Mouse (Mus musculus) CH12.LX (cell line): ENCODE measurements around the gene Plcb1. TPM values are rescaled to one million over a fixed set of nuclear protein-coding genes. Genes with fewer than 3 reads are reported as not detected.

Experiments used
- DNase-seq: peaks from one replicate; pipeline ENCODE4 v3.0.0-alpha.2; 2013; ENCODE audit errors: extremely low read depth
- H3K27ac ChIP-seq: 2 replicates; pipeline ENCODE4 v1.5.1; 2012; ENCODE audit warnings: low read depth, mild to moderate bottlenecking, control low read depth, moderate library complexity; ENCODE audit not compliant: insufficient read depth
- H3K27me3 ChIP-seq: replicated peaks from 2 replicates; pipeline ENCODE3; 2012; ENCODE audit warnings: inconsistent platforms
- H3K36me3 ChIP-seq, 2 experiments: replicated peaks in 1 of 2; 2 replicates each; pipeline versions ENCODE3 to v1.6.1; 2012; ENCODE audit warnings: inconsistent platforms in 1 of 2, low read length in 1 of 2, mild to moderate bottlenecking in 1 of 2, mixed read lengths in 1 of 2, moderate library complexity in 1 of 2; ENCODE audit not compliant: control insufficient read depth in 1 of 2, insufficient read depth in 1 of 2
- H3K4me1 ChIP-seq, 2 experiments: 2 replicates each; pipeline ENCODE4 v1.6.1; 2012; ENCODE audit warnings: inconsistent platforms in 1 of 2, moderate library complexity in 1 of 2; ENCODE audit not compliant: insufficient read depth in 2 of 2, control insufficient read depth in 1 of 2
- H3K4me2 ChIP-seq: 2 replicates; pipeline ENCODE4 v1.6.1; 2012; ENCODE audit warnings: low read depth, mild to moderate bottlenecking, control low read depth; ENCODE audit not compliant: poor library complexity, insufficient read depth, severe bottlenecking
- H3K4me3 ChIP-seq, 3 experiments: fragments of 150-350 bp in 1 of 3; sonication (generic) in 1 of 3; replicated peaks in 1 of 3; 2 replicates each; pipeline versions ENCODE3 to v1.5.1; 2011 to 2012; ENCODE audit warnings: low read depth in 2 of 3, low read length in 2 of 3, mild to moderate bottlenecking in 2 of 3, moderate library complexity in 2 of 3, control low read depth in 1 of 3, improper control_type of control experiment in 1 of 3, inconsistent platforms in 1 of 3, mixed read lengths in 1 of 3; ENCODE audit not compliant: poor library complexity in 1 of 3
- H3K79me2 ChIP-seq: replicated peaks from 2 replicates; pipeline ENCODE4 v1.6.1; 2012; ENCODE audit warnings: mild to moderate bottlenecking, moderate library complexity; ENCODE audit not compliant: control insufficient read depth, poor library complexity, insufficient read depth, severe bottlenecking; ENCODE audit errors: extremely low read depth
- H3K9ac ChIP-seq: 2 replicates; pipeline ENCODE4 v1.6.1; 2012; ENCODE audit warnings: low read depth, mild to moderate bottlenecking, control low read depth, moderate library complexity; ENCODE audit not compliant: insufficient read depth
- H3K9me3 ChIP-seq: replicated peaks from 2 replicates; pipeline ENCODE3; 2012; ENCODE audit warnings: low read length, inconsistent platforms, mixed read lengths
- CHD1 ChIP-seq: IDR thresholded peaks from 2 replicates; pipeline ENCODE4 v1.6.1; 2012; ENCODE audit warnings: low read depth, low read length, improper control_type of control experiment, inconsistent platforms
- E2F4 ChIP-seq: IDR thresholded peaks from 2 replicates; pipeline ENCODE4 v1.6.1; 2011; ENCODE audit warnings: low read depth, low read length, improper control_type of control experiment; ENCODE audit not compliant: insufficient replicate concordance
- ELF1 ChIP-seq: IDR thresholded peaks from 2 replicates; pipeline ENCODE4 v1.6.1; 2014; ENCODE audit warnings: low read depth, mild to moderate bottlenecking, inconsistent platforms, low read length, improper control_type of control experiment
- EP300 ChIP-seq: IDR thresholded peaks from 2 replicates; pipeline ENCODE4 v1.6.1; 2011; ENCODE audit warnings: low read length, improper control_type of control experiment
- ETS1 ChIP-seq: conservative IDR thresholded peaks from 2 replicates; pipeline ENCODE4 v1.6.1; 2012; ENCODE audit warnings: low read depth, mild to moderate bottlenecking, inconsistent platforms, low read length, improper control_type of control experiment, moderate library complexity
- GABPA ChIP-seq: IDR thresholded peaks from 2 replicates; pipeline ENCODE4 v1.6.1; 2012; ENCODE audit warnings: low read depth, low read length, improper control_type of control experiment, inconsistent platforms; ENCODE audit not compliant: insufficient replicate concordance
- HCFC1 ChIP-seq: IDR thresholded peaks from 2 replicates; pipeline ENCODE4 v1.6.1; 2012; ENCODE audit warnings: low read depth, mild to moderate bottlenecking, inconsistent platforms, low read length, improper control_type of control experiment
- IRF4 ChIP-seq: IDR thresholded peaks from 2 replicates; pipeline ENCODE4 v1.6.1; 2014; ENCODE audit warnings: low read depth, mild to moderate bottlenecking, inconsistent platforms, low read length, improper control_type of control experiment
- JUND ChIP-seq: conservative IDR thresholded peaks from 2 replicates; pipeline ENCODE4 v1.6.1; 2011; ENCODE audit warnings: low read depth, low read length, improper control_type of control experiment
- KAT2A ChIP-seq: IDR thresholded peaks from 2 replicates; pipeline ENCODE4 v1.6.1; 2012; ENCODE audit warnings: low read length, improper control_type of control experiment, inconsistent platforms; ENCODE audit not compliant: insufficient replicate concordance
- MAFK ChIP-seq: IDR thresholded peaks from 2 replicates; pipeline ENCODE4 v1.6.1; 2011; ENCODE audit warnings: low read length, improper control_type of control experiment; ENCODE audit not compliant: insufficient replicate concordance
- MAZ ChIP-seq: IDR thresholded peaks from 2 replicates; pipeline ENCODE4 v1.6.1; 2012; ENCODE audit warnings: low read depth, mild to moderate bottlenecking, inconsistent platforms, low read length, improper control_type of control experiment, moderate library complexity
- MXI1 ChIP-seq: IDR thresholded peaks from 2 replicates; pipeline ENCODE4 v1.6.1; 2011; ENCODE audit warnings: mild to moderate bottlenecking, low read depth, low read length, improper control_type of control experiment
- NELFE ChIP-seq: IDR thresholded peaks from 2 replicates; pipeline ENCODE4 v1.6.1; 2011; ENCODE audit warnings: low read depth, low read length, improper control_type of control experiment
- POLR2AphosphoS2 ChIP-seq: IDR thresholded peaks from 2 replicates; pipeline ENCODE4 v1.6.1; 2011; ENCODE audit warnings: low read depth, low read length, improper control_type of control experiment
- RAD21 ChIP-seq: IDR thresholded peaks from 2 replicates; pipeline ENCODE4 v1.6.1; 2011; ENCODE audit warnings: low read depth, mild to moderate bottlenecking, low read length, improper control_type of control experiment, moderate library complexity
- SIN3A ChIP-seq: IDR thresholded peaks from 2 replicates; pipeline ENCODE4 v1.6.1; 2012; ENCODE audit warnings: low read length, improper control_type of control experiment, inconsistent platforms
- SMC3 ChIP-seq: IDR thresholded peaks from 2 replicates; pipeline ENCODE4 v1.6.1; 2011; ENCODE audit warnings: low read depth, low read length, improper control_type of control experiment
- TBP ChIP-seq: conservative IDR thresholded peaks from 2 replicates; pipeline ENCODE4 v1.6.1; 2011; ENCODE audit warnings: low read depth, low read length, improper control_type of control experiment
- UBTF ChIP-seq: IDR thresholded peaks from 2 replicates; pipeline ENCODE4 v1.6.1; 2012; ENCODE audit warnings: low read depth, mild to moderate bottlenecking, inconsistent platforms, low read length, improper control_type of control experiment, moderate library complexity
- USF2 ChIP-seq: conservative IDR thresholded peaks from 2 replicates; pipeline ENCODE4 v1.6.1; 2011; ENCODE audit warnings: low read depth, low read length, improper control_type of control experiment
- ZC3H11A ChIP-seq: IDR thresholded peaks from 2 replicates; pipeline ENCODE4 v1.6.1; 2012; ENCODE audit warnings: low read depth, mild to moderate bottlenecking, inconsistent platforms, low read length, improper control_type of control experiment
- ZNF384 ChIP-seq: IDR thresholded peaks from 2 replicates; pipeline ENCODE4 v1.6.1; 2012; ENCODE audit warnings: low read depth, low read length, improper control_type of control experiment, inconsistent platforms
- dilution Hi-C: fragments of 300-500 bp; cut with MboI; formaldehyde crosslinking; loops from 2 replicates; pipeline ENCODE4 v1.14.3; 2020; ENCODE audit warnings: low sequenced_read_pairs; ENCODE audit not compliant: extremely low pct_unique_long_range_greater_than_20kb, extremely low pct_ligation_motif_present
- in situ Hi-C: fragments of 300-500 bp; cut with MboI; formaldehyde crosslinking; loops from 3 replicates; pipeline ENCODE4 v1.14.3; 2019; ENCODE audit warnings: low sequenced_read_pairs, low pct_ligation_motif_present, low pct_unique_long_range_greater_than_20kb, mixed read lengths
- polyA plus RNA-seq: library from polyadenylated mRNA; unstranded; fragments of >175 nt; gene quantifications from 2 replicates; pipeline ENCODE4 v1.2.1, GENCODE M21; 2012; ENCODE audit warnings: low read depth; ENCODE audit not compliant: insufficient read length
- total RNA-seq, 2 experiments: library from RNA; depleted of rRNA; stranded (reverse); fragments of 300-350 nt in 1 of 2; fragments of >200 nt in 1 of 2; gene quantifications; 2 replicates each; pipeline ENCODE4 v1.2.3; 2012 to 2014

Gene Plcb1
- total and polyA plus RNA-seq, 3 experiments: not detected

GRCm38 (mm10) chr2:134911360-134911759 is 125.5 kb downstream of the Plcb1 start:
- H3K9me3 ChIP-seq: peaks cover 56% of the 10 kb centered on the region
- DNase-seq: no peak
- H3K4me3 ChIP-seq: no peak overlapping the region
- H3K27me3 ChIP-seq: no peaks in the 10 kb centered on the region
- H3K79me2 ChIP-seq: no peaks in the 10 kb centered on the region
- H3K9ac ChIP-seq: no peak overlapping the region
- H3K4me1 ChIP-seq: no peaks in the 10 kb centered on the region
- TF ChIP-seq NELFE (no peak), JUND (no peak), USF2 (no peak), SMC3 (no peak), IRF4 (no peak), ETS1 (no peak), MXI1 (no peak), EP300 (no peak), MAZ (no peak), SIN3A (no peak), POLR2AphosphoS2 (no peak), CHD1 (no peak), RAD21 (no peak)
- TF ChIP-seq, all 38 proteins: peak for 0
- dilution Hi-C loops (no loop called here), in situ Hi-C loops (no loop called here)
- no peaks in the 10 kb centered on the region for H3K36me3 ChIP-seq
- no peak overlapping the region for H3K27ac ChIP-seq
- no peak overlapping the region for H3K4me2 ChIP-seq

GRCm38 (mm10) chr2:134912616-134913015 is 126.7 kb downstream of the Plcb1 start:
- Histone ChIP-seq H3K9ac (no peak overlapping the region), H3K27ac (no peak overlapping the region), H3K27me3 (no peaks in the 10 kb centered on the region), H3K4me3 (no peak overlapping the region), H3K36me3 (no peaks in the 10 kb centered on the region), H3K4me2 (no peak overlapping the region), H3K4me1 (no peaks in the 10 kb centered on the region), H3K9me3 (peaks cover 60% of the 10 kb centered on the region), H3K79me2 (no peaks in the 10 kb centered on the region)
- DNase-seq: no peak
- in situ Hi-C loops: no loop called here
- dilution Hi-C loops: no loop called here
- TF ChIP-seq EP300: no peak
- TF ChIP-seq E2F4: no peak
- TF ChIP-seq ZC3H11A: no peak
- TF ChIP-seq UBTF: no peak
- TF ChIP-seq MAZ: no peak
- TF ChIP-seq ZNF384: no peak
- TF ChIP-seq MAFK: no peak
- TF ChIP-seq HCFC1: no peak
- no peak for TF ChIP-seq JUND
- no peak for TF ChIP-seq RAD21
- TF ChIP-seq GABPA: no peak
- TF ChIP-seq KAT2A: no peak
- no peak for TF ChIP-seq ELF1
- TF ChIP-seq TBP: no peak
